Mouse (Mus musculus): ENCODE data around the gene Dscam.

The Dscam gene

GRCm38 (mm10) chr16:96945468-96946302 is 224.9 kb downstream of the Dscam start:
- DNase-seq (ENCODE audit: low spot score in 2 of 2): peak; percentile 25 to 33

GRCm38 (mm10) chr16:96943648-96944047 is 226.9 kb downstream of the Dscam start:
- no peak for DNase-seq (ENCODE audit: low spot score in 2 of 2)

GRCm38 (mm10) chr16:96934795-96935194 is 235.8 kb downstream of the Dscam start:
- no peak for DNase-seq (ENCODE audit: low spot score in 2 of 2)

DNA sequence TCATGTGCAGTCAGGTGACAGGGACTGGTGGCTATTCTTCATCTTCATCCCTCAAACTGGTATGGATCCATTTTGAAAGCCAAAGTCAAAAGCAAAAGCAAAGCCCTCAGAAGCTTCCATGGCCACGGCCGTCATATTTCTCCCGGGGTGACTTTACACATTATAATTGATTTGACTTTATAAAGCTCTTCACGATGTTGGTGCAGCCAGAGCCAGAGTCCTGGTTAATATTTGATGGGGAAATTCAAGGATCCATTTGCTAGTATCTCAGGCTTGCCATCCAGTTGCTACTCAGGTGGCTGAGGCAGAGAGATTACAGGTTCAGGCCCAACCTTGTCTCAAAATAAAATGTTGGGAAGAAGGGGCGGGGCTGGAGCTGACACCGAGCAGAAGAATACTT is 238.3 kb downstream of the Dscam start:
- DNase-seq (ENCODE audit: low spot score in 2 of 2): no peak

GRCm38 (mm10) chr16:96931771-96932170 is 238.8 kb downstream of the Dscam start:
- no peak for DNase-seq (ENCODE audit: low spot score in 2 of 2)

GRCm38 (mm10) chr16:96928011-96928410 is 242.5 kb downstream of the Dscam start:
- no peak for DNase-seq (ENCODE audit: low spot score in 2 of 2)

- no peak for DNase-seq (ENCODE audit: low spot score in 2 of 2)
These were observed 243.1 kb downstream of the Dscam start for GRCm38 (mm10) chr16:96927408-96927807.

- no peak for DNase-seq (ENCODE audit: low spot score in 2 of 2)
These were observed 243.6 kb downstream of the Dscam start for GRCm38 (mm10) chr16:96926977-96927376.

- no peak for DNase-seq (ENCODE audit: low spot score in 2 of 2)
These were observed 246.6 kb downstream of the Dscam start for GRCm38 (mm10) chr16:96923941-96924340.

DNA sequence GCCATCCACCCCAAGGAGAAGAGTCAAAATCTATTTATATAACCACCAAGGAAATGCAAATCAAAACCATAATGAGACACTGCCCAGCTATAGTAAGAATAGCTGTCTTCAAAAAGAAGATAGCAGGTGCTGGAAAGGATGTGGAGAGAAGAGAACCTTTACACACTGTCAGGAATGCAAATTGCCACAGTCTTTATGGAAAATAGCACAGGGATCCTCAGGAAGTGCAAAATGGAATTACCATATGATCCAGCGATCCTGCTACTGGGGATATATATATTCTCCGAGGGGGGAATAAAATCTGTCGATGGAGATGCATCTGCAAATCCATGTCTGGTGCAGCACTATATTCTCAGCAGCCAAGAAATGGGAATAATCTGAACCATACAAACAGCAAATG is 256.1 kb downstream of the Dscam start:
- no peak for DNase-seq (ENCODE audit: low spot score in 2 of 2)

- DNase-seq (ENCODE audit: low spot score in 2 of 2): no peak
These were observed 257.7 kb downstream of the Dscam start for GRCm38 (mm10) chr16:96912836-96913235.

GRCm38 (mm10) chr16:96912103-96912502 is 258.4 kb downstream of the Dscam start:
- no peak for DNase-seq (ENCODE audit: low spot score in 2 of 2)

DNA sequence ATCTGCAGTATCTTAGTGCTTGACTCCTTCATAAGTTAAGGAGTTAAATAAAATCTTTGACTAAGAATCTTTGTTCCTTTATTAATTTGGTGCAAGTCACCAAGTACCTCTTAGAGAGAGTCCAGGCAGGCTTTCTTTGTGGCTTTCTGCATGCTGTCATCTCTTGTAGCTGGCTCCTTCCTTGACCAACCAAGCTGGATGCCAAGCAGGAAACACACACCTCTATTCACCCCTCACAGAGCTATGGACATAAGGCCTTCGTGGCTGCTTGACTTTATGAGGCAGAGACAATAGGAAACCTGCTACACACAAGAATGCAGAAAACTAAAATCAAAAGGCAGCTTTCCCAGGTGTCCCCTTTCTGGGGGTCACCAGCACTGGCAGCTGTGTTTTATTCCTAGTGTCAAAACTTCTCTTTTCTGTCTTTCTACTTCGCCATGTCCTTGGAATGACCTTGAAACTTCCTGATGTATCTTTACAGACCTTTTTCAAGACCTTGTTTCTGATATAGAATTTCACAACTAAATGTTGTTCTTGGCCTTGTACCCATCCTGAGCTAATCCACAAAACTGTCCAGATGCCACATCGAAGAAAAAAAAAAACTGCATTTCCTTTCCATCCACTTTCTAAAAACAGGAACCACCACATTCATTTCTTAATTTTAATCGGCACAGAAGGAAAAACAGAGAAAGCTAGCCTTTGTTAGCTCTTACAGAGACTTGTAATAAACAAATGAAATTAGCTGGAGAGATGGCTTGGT is 260.0 kb downstream of the Dscam start:
- no peak for DNase-seq (ENCODE audit: low spot score in 2 of 2)

DNA sequence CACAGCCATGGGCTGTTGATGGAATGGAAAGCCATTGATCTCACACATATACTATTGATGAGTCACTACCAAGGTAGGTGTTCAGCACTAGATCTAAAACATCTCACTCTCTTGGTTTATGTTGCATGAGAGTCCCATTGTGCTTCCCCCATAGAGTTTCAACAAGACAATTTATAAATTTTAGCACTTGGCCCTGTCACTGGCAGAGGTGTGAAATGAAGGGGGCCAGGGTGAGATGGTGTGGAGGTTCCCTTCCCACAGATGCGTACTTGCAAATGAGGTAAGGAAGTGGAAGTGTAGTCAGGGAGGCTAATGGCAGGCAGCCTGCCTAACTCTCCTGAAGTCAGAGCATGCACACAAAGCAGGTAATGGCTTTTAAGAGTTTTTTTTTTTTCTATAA is 262.7 kb downstream of the Dscam start:
- DNase-seq (ENCODE audit: low spot score in 2 of 2): no peak

- DNase-seq (ENCODE audit: low spot score in 2 of 2): no peak
These were observed 263.5 kb downstream of the Dscam start for GRCm38 (mm10) chr16:96907081-96907480.

- no peak for DNase-seq (ENCODE audit: low spot score in 2 of 2)
These were observed 263.9 kb downstream of the Dscam start for GRCm38 (mm10) chr16:96906630-96907029.

DNA sequence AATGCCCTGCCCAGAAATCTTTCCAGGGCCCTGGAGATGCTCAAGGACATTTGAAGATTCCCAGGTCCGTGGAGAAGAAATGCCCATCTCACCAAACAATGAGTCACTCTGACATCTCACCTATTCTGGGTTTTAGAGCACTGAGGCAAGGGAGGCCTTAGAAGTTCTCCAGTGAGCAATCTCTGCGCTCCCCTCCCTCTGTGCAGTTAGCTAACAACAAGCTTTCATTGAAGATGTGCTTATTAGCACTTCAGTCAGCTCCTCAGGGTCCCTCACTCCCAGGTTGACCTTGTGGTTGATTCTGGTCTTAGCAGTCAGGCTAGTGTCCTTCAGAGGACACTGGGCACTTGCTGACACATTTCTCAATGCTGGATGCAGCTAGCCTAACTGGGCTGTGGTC is 265.8 kb downstream of the Dscam start:
- no peak for DNase-seq (ENCODE audit: low spot score in 2 of 2)

DNA sequence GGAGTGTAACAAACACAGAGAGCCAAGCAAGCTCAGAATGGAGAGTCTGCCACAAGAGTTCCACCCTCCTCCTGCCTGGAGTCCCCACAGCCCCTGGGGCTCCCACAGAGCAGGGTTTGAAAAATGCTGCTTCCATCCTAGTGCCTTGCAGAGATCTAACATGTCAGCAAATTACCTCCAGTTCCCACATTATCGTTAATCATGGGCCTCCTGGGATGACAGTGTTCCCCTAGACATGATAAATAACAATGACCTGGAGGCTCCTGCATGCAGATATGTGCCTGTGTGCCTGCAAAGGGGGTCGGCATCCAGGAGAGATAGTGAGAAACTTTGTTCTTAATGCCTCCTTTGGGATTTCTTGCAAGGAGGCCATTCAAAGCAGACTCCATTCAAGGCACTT is 266.2 kb downstream of the Dscam start:
- DNase-seq (ENCODE audit: low spot score in 2 of 2): no peak

DNA sequence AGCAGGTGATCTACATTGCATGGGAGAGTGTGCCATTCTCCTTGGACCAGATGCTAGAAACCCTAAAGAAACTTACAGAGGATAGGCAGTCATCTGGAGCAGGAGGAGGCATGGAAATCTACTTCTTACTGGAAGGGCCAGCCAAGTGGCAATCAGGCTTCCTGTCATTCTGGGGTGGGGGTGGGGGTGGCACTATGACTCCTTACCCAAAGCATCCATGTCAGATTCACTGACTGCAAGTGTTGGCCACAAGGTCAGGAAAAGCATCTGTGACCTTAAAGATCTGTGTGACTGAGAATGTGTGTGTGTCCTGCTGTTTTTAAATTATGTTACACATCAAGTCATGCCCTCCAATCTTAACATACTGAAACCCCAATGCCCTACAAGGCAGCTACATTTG is 268.0 kb downstream of the Dscam start:
- no peak for DNase-seq (ENCODE audit: low spot score in 2 of 2)

DNA sequence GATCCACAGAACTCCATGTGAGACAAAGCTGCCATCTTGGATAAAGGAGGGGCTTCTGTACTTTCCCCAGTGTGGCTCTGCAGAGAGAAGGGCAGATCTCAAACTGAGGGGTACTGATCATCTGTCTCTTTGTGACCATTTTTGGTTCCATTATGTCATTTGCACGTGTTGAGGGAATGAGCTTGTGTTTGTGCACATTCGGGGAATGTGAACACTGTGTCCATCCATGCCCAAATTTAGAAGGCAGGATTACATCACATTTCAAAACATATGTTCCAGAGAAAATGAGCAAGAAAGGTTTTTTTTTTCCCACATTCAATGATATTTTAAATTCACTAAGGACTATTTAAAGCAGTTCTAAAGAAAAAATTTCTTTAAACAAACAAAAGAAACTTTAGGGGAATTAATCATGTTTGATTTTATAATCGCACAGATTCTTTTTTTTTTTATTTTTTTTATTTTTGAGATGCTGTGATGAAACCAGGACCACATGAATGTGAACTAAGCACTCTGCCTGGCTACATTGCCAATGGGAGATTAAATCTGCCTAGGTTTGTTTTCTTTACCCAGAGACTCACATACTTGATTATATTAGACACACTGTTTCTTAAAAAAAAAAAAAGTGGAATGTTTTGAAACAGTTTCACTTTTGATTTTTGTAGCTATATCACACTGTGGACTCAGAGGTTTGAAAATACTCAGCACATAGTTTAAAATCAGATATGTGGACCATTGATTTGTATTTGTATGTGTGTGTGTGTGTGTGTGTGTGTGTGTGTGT is 269.1 kb downstream of the Dscam start:
- no peak for DNase-seq (ENCODE audit: low spot score in 2 of 2)

- no peak for DNase-seq (ENCODE audit: low spot score in 2 of 2)
These were observed 271.2 kb downstream of the Dscam start for GRCm38 (mm10) chr16:96899329-96899728.

- DNase-seq (ENCODE audit: low spot score in 2 of 2): peak; percentile 59 to 65
These were observed 273.9 kb downstream of the Dscam start for GRCm38 (mm10) chr16:96896510-96897133.

Measured in right cerebral cortex, postnatal 10 days (tissue).